12 mouse cellular contexts compared by ENCODE assay signal in the genomic region with DNA sequence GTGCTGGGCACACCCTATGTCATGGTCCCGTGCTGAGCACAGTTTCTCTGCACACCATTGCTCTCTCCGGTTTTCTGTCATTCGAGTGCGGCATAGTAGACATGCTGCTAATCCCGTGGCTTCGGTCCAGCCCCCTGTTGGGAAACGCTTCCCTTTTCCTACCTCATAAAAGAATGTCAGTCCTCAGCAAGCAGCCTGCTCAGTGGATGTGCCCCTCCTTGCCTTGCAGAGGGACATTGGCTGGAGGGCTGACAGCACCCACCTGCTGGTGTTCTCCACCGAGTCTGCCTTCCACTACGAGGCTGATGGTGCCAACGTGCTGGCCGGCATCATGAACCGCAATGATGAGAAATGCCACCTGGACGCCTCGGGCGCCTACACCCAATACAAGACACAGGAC. TPM values are rescaled to one million over a fixed set of nuclear protein-coding genes. Genes with fewer than 3 reads are reported as not detected.
DNase-seq lines count a peak whose midpoint lies in the region.
"Had no signal": no experiment of that assay in that cellular context is flagged by ENCODE, and none has a peak within 500 bp of the region (broad histone marks: within the 10 kb centered on the region; RNA-seq: fewer than 3 reads in every experiment).

No protein-coding gene starts in this region.

- DNase-seq in brain, adult 2 months (ENCODE audit: low read depth, low spot score) = peak; percentile 54
- DNase-seq in cerebellum, adult 18-20 months = peak; percentile 49 to 51
- DNase-seq in cerebellum, adult 9-11 months = peak; percentile 57
- peak; percentile 64 to 65 for DNase-seq in cerebellum, postnatal 36 days
- no peak for DNase-seq in gastrocnemius, postnatal 25 days
- DNase-seq in spleen, postnatal 14 days (ENCODE audit: low spot score in 2 of 2) = no peak
- DNase-seq: adrenal gland, adult 2 months; adrenal gland, postnatal 25 days; embryo, embryonic 11 days; heart, adult 18-20 months; heart, postnatal 10 days; kidney, adult 11 months had no signal

RNA-seq across cellular contexts. Expression of a gene that starts 8.0 kb away (rescaled TPM):
- total RNA-seq in gastrocnemius, postnatal 25 days (2021) = 1 to 10 TPM; 4.2 to 4.5 TPM

RNA-seq across cellular contexts. Expression of a gene that starts 30.0 kb away (rescaled TPM):
- 1 to 10 TPM; 3.6 to 4.3 TPM for total RNA-seq in gastrocnemius, postnatal 25 days (2021)

RNA-seq across cellular contexts. Expression of a gene that starts 45.3 kb away (rescaled TPM):
- 10 to 100 TPM; 65.8 to 68.4 TPM for total RNA-seq in gastrocnemius, postnatal 25 days (2021)

RNA-seq across cellular contexts. Expression of a gene that starts 47.6 kb away (rescaled TPM):
- total RNA-seq in gastrocnemius, postnatal 25 days (2021) = 1 to 10 TPM; 6.1 to 6.6 TPM

RNA-seq across cellular contexts. Expression of a gene that starts 49.2 kb away (rescaled TPM):
- total RNA-seq in gastrocnemius, postnatal 25 days (2021) = 1 to 10 TPM; 4.9 to 6.8 TPM

Comparison
In these comparisons a context has a peak if more than half of its experiments do, and no peak if none do; other contexts are left out.
1. DNase-seq: peak in brain, adult 2 months (single experiment), cerebellum, adult 18-20 months (2 of 2), cerebellum, adult 9-11 months (single experiment) and cerebellum, postnatal 36 days (2 of 2); none in gastrocnemius, postnatal 25 days (single experiment) and spleen, postnatal 14 days (0 of 2).